Mouse (Mus musculus): ENCODE data around the gene Hist1h3a. TPM values are rescaled to one million over a fixed set of nuclear protein-coding genes. Genes with fewer than 3 reads are reported as not detected.
"Not testable (repeated sequence)": the region's sequence is repeated elsewhere in the genome, so short reads cannot be mapped to it uniquely, and the experiment has no call there.

Gene Hist1h3a
- total and polyA plus RNA-seq, 3 experiments = 5.3 to 261 (median 139) TPM

DNA sequence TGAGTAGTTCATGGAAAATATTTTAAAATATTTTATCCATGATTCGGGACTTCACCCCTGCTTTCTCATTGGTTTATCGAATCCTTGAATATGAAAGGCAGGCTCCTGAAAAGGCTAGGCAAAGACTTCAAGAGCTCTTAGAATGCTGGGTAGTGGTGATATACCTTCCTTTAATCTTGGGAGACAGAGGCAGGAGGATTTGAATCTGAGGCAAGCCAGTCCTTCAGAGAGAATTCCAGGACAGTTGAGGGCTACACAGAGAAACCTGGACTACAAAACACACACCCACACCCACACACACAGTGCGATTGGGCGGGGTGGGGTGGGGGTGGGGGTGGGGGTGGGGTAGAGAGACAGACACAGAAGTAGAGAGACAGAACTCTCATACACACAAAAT, 14.3 kb downstream of the Hist1h3a start:
- TF ChIP-seq POLR2AphosphoS5 (IDR thresholded peaks at IDR 0.05; ENCODE audit: insufficient replicate concordance, low read depth, low read length) (0 out of 2 replicates have a peak, but pooled peaks have one; percentile 16), GATA2 (IDR thresholded peaks at IDR 0.05; ENCODE audit: borderline replicate concordance, low read depth, low read length) (no peak)
- no peaks in the 10 kb centered on the region for H3K9me3 ChIP-seq (replicated peaks)
- no peak overlapping the region; the same call in 1 of the 2 replicates for H3K4me3 ChIP-seq (ENCODE audit: low read depth, low read length)
- ATAC-seq (ENCODE audit: extremely low read depth, insufficient number of reproducible peaks, low FRiP score, poor library complexity, severe bottlenecking) = no peak
- DNase-seq (ENCODE audit: low spot score) = no peak
- no peaks in the 10 kb centered on the region for H3K27me3 ChIP-seq (ENCODE audit: insufficient read depth, low read length)
- peaks cover 39% of the 10 kb centered on the region for H3K4me1 ChIP-seq (ENCODE audit: insufficient read depth, low read depth, low read length)
- H3K36me3 ChIP-seq (replicated peaks) = no peaks in the 10 kb centered on the region

DNA sequence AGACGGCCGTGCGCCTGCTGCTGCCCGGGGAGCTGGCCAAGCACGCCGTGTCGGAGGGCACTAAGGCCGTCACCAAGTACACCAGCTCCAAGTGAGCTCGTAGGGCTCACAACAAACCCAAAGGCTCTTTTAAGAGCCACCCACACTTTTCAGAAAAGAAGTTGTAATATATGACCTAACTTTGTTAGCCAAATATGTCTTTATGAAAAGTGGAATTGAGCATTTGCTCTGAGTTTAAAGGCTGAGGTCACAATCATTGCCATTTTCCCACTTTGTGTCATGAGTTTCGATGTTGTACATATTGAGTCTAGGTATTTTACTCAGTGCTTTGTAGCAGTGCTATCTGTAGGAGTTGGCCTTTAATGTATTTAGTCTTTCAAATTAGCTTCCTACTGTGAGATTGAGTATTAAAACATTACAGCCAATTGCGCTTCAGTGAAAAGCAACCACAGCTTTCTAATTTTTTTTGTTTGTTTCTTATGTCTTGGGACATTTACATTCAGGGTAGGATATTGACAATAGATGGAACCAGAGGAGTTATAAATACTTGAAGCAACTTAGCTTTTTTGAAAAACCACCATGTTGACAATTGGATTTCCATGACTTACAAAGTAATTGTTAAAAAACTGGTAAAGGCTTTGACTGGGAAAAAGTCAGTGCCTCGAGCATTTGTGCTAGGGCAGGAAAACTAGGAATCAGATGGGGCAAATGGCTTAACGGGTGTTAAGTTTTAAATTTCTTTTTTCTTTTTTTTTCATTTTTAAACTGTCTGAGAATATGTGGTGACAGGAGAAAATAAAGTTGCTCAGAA, 14.9 kb downstream of the Hist1h3a start:
- Histone ChIP-seq H3K4me3 (ENCODE audit: low read depth, low read length) (peak overlapping the region; percentile 46; the same call in 1 of the 2 replicates), H3K36me3 (replicated peaks) (no peaks in the 10 kb centered on the region), H3K27me3 (ENCODE audit: insufficient read depth, low read length) (no peaks in the 10 kb centered on the region), H3K9me3 (replicated peaks) (no peaks in the 10 kb centered on the region), H3K4me1 (ENCODE audit: insufficient read depth, low read depth, low read length) (peaks cover 37% of the 10 kb centered on the region)
- DNase-seq (ENCODE audit: low spot score) (no peak), ATAC-seq (ENCODE audit: extremely low read depth, insufficient number of reproducible peaks, low FRiP score, poor library complexity, severe bottlenecking) (no peak)
- TF ChIP-seq POLR2AphosphoS5 (IDR thresholded peaks at IDR 0.05; ENCODE audit: insufficient replicate concordance, low read depth, low read length) = peak; percentile 93; the same call in 1 of the 2 replicates
- TF ChIP-seq GATA1 (IDR thresholded peaks at IDR 0.05; ENCODE audit: borderline replicate concordance, low read length) = no peak

DNA sequence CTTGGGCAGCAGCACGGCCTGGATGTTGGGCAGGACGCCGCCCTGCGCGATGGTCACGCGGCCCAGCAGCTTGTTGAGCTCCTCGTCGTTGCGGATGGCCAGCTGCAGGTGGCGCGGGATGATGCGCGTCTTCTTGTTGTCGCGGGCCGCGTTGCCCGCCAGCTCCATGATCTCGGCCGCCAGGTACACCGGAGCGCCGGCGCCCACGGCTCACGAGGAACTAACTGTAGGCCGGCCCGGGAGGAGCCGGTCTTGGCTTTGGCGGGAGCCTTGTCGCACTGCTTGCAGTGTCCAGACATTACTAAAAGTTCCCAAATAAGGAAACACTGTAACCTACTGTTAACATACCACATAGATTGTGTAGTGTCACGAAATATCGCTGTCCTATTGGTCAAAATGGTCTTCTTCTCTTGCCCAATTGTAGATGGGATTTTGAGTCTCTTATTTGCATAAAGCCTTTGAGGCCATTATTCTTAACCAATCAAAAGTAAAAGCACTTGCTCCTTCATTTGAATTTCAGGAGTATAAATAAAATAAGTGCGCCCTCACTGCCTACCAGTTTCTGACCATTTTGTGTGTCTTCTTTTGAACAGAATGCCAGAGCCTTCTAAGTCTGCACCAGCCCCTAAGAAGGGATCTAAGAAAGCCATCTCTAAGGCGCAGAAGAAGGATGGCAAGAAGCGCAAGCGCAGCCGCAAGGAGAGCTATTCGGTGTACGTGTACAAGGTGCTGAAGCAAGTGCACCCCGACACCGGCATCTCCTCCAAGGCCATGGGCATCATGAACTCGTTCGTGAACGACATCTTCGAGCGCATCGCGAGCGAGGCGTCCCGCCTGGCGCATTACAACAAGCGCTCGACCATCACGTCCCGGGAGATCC, 15.7 kb downstream of the Hist1h3a start, which contains the start of gene Hist1h2bb:
TSS of gene Hist1h2bb (plus strand) at position 534 of the 880 bp plus-strand sequence.
- not testable (repeated sequence) for H3K27me3 ChIP-seq (ENCODE audit: insufficient read depth, low read length); H3K9me3 ChIP-seq (replicated peaks); H3K36me3 ChIP-seq (replicated peaks)
- peak; percentile 71 for ATAC-seq (ENCODE audit: extremely low read depth, insufficient number of reproducible peaks, low FRiP score, poor library complexity, severe bottlenecking)
- H3K4me1 ChIP-seq (ENCODE audit: insufficient read depth, low read depth, low read length) = peaks cover 44% of the 10 kb centered on the region
- H3K4me3 ChIP-seq (ENCODE audit: low read depth, low read length) = peak within 1 kb of the TSS; percentile 71
- peak; percentile 52 for DNase-seq (ENCODE audit: low spot score)
- TF ChIP-seq POLR2AphosphoS5 (IDR thresholded peaks at IDR 0.05; ENCODE audit: insufficient replicate concordance, low read depth, low read length) = peak; percentile 94

DNA sequence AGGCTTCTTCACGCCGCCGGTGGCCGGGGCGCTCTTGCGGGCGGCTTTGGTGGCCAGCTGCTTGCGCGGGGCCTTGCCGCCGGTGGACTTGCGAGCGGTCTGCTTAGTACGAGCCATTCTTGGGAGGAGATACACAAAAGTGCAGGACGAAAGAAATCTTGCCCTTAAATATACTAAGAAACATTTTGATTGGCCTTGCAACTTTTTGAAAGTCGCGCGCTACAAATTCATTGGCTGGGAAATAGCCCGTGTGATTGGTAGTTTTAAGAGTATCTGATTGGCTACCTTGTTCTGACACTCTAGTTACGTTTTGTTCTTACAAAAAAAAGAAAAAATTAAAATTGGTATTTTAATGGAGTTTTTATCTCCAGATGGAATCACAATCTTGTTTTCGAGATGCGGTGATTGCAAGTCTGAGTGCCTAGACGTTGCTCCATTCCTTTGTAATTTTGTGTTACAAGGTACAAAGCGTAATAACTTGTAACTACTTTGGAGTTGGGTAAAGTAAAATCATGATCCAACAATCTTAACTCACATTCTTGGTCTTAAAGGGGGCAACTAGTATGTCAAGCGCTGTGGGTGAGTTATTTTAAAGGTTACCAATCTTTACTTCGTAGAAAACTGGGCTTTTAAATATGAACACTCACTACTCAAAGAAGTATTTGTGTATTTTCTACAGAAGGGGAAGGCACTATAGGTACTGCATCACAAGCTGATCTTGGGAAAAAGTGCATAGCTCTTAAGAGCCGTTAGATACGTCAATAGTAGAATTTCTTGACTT, 16.6 kb downstream of the Hist1h3a start, which contains the start of gene Hist1h3c:
TSS of gene Hist1h3c (minus strand) at position 222 of the 781 bp plus-strand sequence.
- Histone ChIP-seq H3K4me1 (ENCODE audit: insufficient read depth, low read depth, low read length) (peaks cover 44% of the 10 kb centered on the region), H3K9me3 (replicated peaks) (no peaks in the 10 kb centered on the region), H3K36me3 (replicated peaks) (no peaks in the 10 kb centered on the region), H3K4me3 (ENCODE audit: low read depth, low read length) (peak within 1 kb of the TSS; percentile 71), H3K27me3 (ENCODE audit: insufficient read depth, low read length) (no peaks in the 10 kb centered on the region)
- peak; percentile 68 for DNase-seq (ENCODE audit: low spot score)
- ATAC-seq (ENCODE audit: extremely low read depth, insufficient number of reproducible peaks, low FRiP score, poor library complexity, severe bottlenecking) = peak; percentile 43; the same call in 1 of the 2 replicates
- TF ChIP-seq GATA1 (IDR thresholded peaks at IDR 0.05; ENCODE audit: borderline replicate concordance, low read length) (no peak), POLR2AphosphoS5 (IDR thresholded peaks at IDR 0.05; ENCODE audit: insufficient replicate concordance, low read depth, low read length) (0 out of 2 replicates have a peak, but pooled peaks have one; percentile 93)

DNA sequence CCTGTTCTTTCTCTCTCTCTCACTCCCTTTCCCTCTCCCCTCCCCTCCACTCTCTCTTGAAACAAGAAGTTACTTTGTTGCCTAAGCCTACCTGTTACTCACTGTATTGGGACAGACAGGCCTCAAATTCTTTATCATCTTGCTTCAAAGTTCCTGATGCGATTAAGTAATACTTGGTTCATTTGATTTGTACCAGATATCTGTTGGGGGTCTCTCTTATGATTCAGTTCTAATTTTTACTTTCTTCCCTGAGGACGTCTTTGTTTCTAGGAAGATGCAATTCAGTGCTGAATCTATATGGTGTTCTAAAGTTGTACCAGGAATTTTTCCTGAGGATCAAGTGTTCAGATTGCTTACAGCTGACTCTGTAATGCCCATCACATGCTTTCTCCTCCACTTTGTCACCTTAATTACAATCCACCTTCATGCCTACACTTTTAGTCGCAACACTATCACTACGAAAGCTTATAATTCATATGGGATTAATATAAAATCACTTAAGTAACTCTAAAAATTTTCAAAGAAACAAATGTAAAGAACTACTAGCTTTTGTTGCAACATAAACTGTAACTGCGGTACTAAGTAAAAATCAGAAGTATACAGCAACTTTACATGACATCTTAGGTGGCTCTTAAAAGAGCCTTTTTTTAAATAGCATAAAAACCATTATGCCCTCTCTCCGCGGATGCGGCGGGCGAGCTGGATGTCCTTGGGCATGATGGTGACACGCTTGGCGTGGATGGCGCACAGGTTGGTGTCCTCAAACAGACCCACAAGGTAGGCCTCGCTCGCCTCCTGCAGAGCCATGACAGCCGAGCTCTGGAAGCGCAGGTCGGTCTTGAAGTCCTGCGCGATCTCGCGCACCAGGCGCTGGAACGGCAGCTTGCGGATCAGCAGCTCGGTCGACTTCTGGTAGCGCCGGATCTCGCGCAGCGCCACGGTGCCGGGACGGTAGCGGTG, 17.5 kb downstream of the Hist1h3a start:
- Histone ChIP-seq H3K9me3 (replicated peaks) (no peaks in the 10 kb centered on the region), H3K36me3 (replicated peaks) (no peaks in the 10 kb centered on the region), H3K27me3 (ENCODE audit: insufficient read depth, low read length) (no peaks in the 10 kb centered on the region), H3K4me1 (ENCODE audit: insufficient read depth, low read depth, low read length) (peaks cover 40% of the 10 kb centered on the region), H3K4me3 (ENCODE audit: low read depth, low read length) (peak overlapping the region; percentile 65; the same call in 1 of the 2 replicates)
- TF ChIP-seq GATA2 (IDR thresholded peaks at IDR 0.05; ENCODE audit: borderline replicate concordance, low read depth, low read length) (no peak), CTCF (IDR thresholded peaks at IDR 0.05; ENCODE audit: low read depth, low read length) (no peak), TAL1 (conservative IDR thresholded peaks at IDR 0.05; ENCODE audit: low read depth, low read length) (no peak), GATA1 (IDR thresholded peaks at IDR 0.05; ENCODE audit: borderline replicate concordance, low read length) (no peak), POLR2AphosphoS5 (IDR thresholded peaks at IDR 0.05; ENCODE audit: insufficient replicate concordance, low read depth, low read length) (peak; percentile 48)
- ATAC-seq (ENCODE audit: extremely low read depth, insufficient number of reproducible peaks, low FRiP score, poor library complexity, severe bottlenecking) (no peak), DNase-seq (ENCODE audit: low spot score) (no peak)

Measured in G1E (cell line).